Mouse (Mus musculus): ENCODE data around the gene Ghrl. TPM values are rescaled to one million over a fixed set of nuclear protein-coding genes. Genes with fewer than 3 reads are reported as not detected.

The Ghrl gene
- not detected for polyA plus RNA-seq (2015; fragmentation: Illumina TruSeq; extraction: RNeasy Lipid Tissue Mini Kit (QIAGEN cat#74804); ENCODE audit: insufficient read depth, low replicate concordance)

GRCm38 (mm10) chr6:113719878-113720277 is at the start of gene Ghrl:
Ghrl (minus strand) TSS chr6:113719880.

GRCm38 (mm10) chr6:113740236-113741217 is 20.8 kb upstream of the Ghrl start, which contains the start of gene Sec13:
Sec13 (minus strand) TSS chr6:113740743.

GRCm38 (mm10) chr6:113696582-113697221 is 23.0 kb downstream of the Ghrl start, which contains the start of gene Tatdn2:
Tatdn2 (plus strand) TSS chr6:113697050.

Other genes with a start within 250 kb of the Ghrl start
- 1.5 TPM for gene Il17rc, start 248.5 kb downstream of the Ghrl start, polyA plus RNA-seq (2015; fragmentation: Illumina TruSeq; extraction: RNeasy Lipid Tissue Mini Kit (QIAGEN cat#74804); ENCODE audit: insufficient read depth, low replicate concordance)
- 8.4 TPM for gene Creld1, start 236.6 kb downstream of the Ghrl start, polyA plus RNA-seq (2015; fragmentation: Illumina TruSeq; extraction: RNeasy Lipid Tissue Mini Kit (QIAGEN cat#74804); ENCODE audit: insufficient read depth, low replicate concordance)
- not detected for gene Prrt3, start 217.9 kb downstream of the Ghrl start, polyA plus RNA-seq (2015; fragmentation: Illumina TruSeq; extraction: RNeasy Lipid Tissue Mini Kit (QIAGEN cat#74804); ENCODE audit: insufficient read depth, low replicate concordance)
- gene Emc3, start 188.2 kb downstream of the Ghrl start, polyA plus RNA-seq (2015; fragmentation: Illumina TruSeq; extraction: RNeasy Lipid Tissue Mini Kit (QIAGEN cat#74804); ENCODE audit: insufficient read depth, low replicate concordance) = 72.2 TPM
- gene Fancd2, start 188.2 kb downstream of the Ghrl start, polyA plus RNA-seq (2015; fragmentation: Illumina TruSeq; extraction: RNeasy Lipid Tissue Mini Kit (QIAGEN cat#74804); ENCODE audit: insufficient read depth, low replicate concordance) = 7.1 TPM
- not detected for gene Fancd2os, start 119.2 kb downstream of the Ghrl start, polyA plus RNA-seq (2015; fragmentation: Illumina TruSeq; extraction: RNeasy Lipid Tissue Mini Kit (QIAGEN cat#74804); ENCODE audit: insufficient read depth, low replicate concordance)
- 231 TPM for gene Brk1, start 115.1 kb downstream of the Ghrl start, polyA plus RNA-seq (2015; fragmentation: Illumina TruSeq; extraction: RNeasy Lipid Tissue Mini Kit (QIAGEN cat#74804); ENCODE audit: insufficient read depth, low replicate concordance)
- gene Vhl, start 95.9 kb downstream of the Ghrl start, polyA plus RNA-seq (2015; fragmentation: Illumina TruSeq; extraction: RNeasy Lipid Tissue Mini Kit (QIAGEN cat#74804); ENCODE audit: insufficient read depth, low replicate concordance) = 31.5 TPM
- 46.2 TPM for gene Irak2, start 81.4 kb downstream of the Ghrl start, polyA plus RNA-seq (2015; fragmentation: Illumina TruSeq; extraction: RNeasy Lipid Tissue Mini Kit (QIAGEN cat#74804); ENCODE audit: insufficient read depth, low replicate concordance)
- 67.1 TPM for gene Tatdn2, start 22.8 kb downstream of the Ghrl start, polyA plus RNA-seq (2015; fragmentation: Illumina TruSeq; extraction: RNeasy Lipid Tissue Mini Kit (QIAGEN cat#74804); ENCODE audit: insufficient read depth, low replicate concordance)
- 94.0 TPM for gene Sec13, start 20.9 kb upstream of the Ghrl start, polyA plus RNA-seq (2015; fragmentation: Illumina TruSeq; extraction: RNeasy Lipid Tissue Mini Kit (QIAGEN cat#74804); ENCODE audit: insufficient read depth, low replicate concordance)